In the genomic region with DNA sequence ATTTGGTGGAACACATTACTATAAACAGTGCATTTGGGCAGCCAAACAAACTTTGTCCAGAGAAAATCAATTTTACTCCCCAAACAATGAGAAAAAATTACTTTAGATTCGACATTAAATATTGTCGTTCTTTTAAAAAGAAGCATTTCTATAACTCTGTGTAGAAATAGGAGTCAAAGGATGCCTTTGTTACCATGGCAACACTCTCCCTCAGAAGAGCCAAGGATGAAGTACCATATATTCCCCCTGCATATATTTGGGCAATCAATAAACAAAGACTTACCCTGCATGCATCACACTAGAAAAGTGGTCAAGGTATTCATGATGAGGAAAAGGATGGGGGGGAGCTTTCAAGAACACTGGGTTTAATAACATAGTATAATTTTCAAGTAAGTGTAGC, we compare ENCODE assay signal across 23 mouse cellular contexts.
DNase-seq lines count a peak whose midpoint lies in the region; ATAC-seq lines count a peak whose summit lies in the region.
"Had no signal": no experiment of that assay in that cellular context is flagged by ENCODE, and none has a peak within 500 bp of the region (broad histone marks: within the 10 kb centered on the region; RNA-seq: fewer than 3 reads in every experiment).

No protein-coding gene starts in this region.

- no peaks in the 10 kb centered on the region for H3K36me3 ChIP-seq in forebrain, embryonic 14.5 days (ENCODE audit: control insufficient read depth, insufficient read depth, low read length)
- no peaks in the 10 kb centered on the region for H3K36me3 ChIP-seq in forebrain, embryonic 16.5 days (ENCODE audit: control insufficient read depth, insufficient read depth)
- no peaks in the 10 kb centered on the region for H3K36me3 ChIP-seq in midbrain, embryonic 14.5 days (ENCODE audit: control insufficient read depth, insufficient read depth, low read length)
- H3K36me3 ChIP-seq in midbrain, embryonic 13.5 days, result no peaks in the 10 kb centered on the region
- H3K36me3 ChIP-seq: embryonic facial prominence, embryonic 10.5 days; embryonic facial prominence, embryonic 12.5 days; forebrain, embryonic 15.5 days; G1E had no signal

- DNase-seq in forebrain, embryonic 14.5 days (ENCODE audit: low spot score), result peak; percentile 29
- peak; percentile 59 for DNase-seq in midbrain, embryonic 14.5 days
- DNase-seq in brain, adult 2 months (ENCODE audit: low read depth, low spot score), result peak; percentile 6
- DNase-seq in kidney, postnatal 4 days, result no peak
- DNase-seq: adrenal gland, adult 8-10 months; adrenal gland, postnatal 14 days; adrenal gland, postnatal 36 days; B cell, adult 2 months; cerebellum, adult 11-12 months; cerebellum, adult 2 months; cerebellum, adult 9-10 months; cerebellum, postnatal 10 days; cerebellum, postnatal 25 days had no signal

- ATAC-seq in forebrain, embryonic 14.5 days, result no peak
- no peak for ATAC-seq in forebrain, embryonic 16.5 days
- no peak for ATAC-seq in midbrain, embryonic 14.5 days (ENCODE audit: low FRiP score, low TSS enrichment)
- no peak for ATAC-seq in midbrain, embryonic 13.5 days
- ATAC-seq: activated CD4-positive, CD25-positive, alpha-beta regulatory T cell, adult 4 months; CD4-positive, CD25-positive, alpha-beta regulatory T cell, adult 4 months; forebrain, embryonic 15.5 days; Patski had no signal

- H3K27me3 ChIP-seq in forebrain, embryonic 14.5 days (replicated peaks; ENCODE audit: control insufficient read depth, insufficient read depth, low read length), result no peaks in the 10 kb centered on the region
- no peaks in the 10 kb centered on the region for H3K27me3 ChIP-seq in forebrain, embryonic 16.5 days (replicated peaks; ENCODE audit: control insufficient read depth, insufficient read depth, low read length)
- no peaks in the 10 kb centered on the region for H3K27me3 ChIP-seq in midbrain, embryonic 14.5 days (ENCODE audit: control insufficient read depth, insufficient read depth, low read length)
- H3K27me3 ChIP-seq in midbrain, embryonic 13.5 days, result no peaks in the 10 kb centered on the region
- H3K27me3 ChIP-seq: CH12.LX; embryonic facial prominence, embryonic 12.5 days; forebrain, embryonic 15.5 days; Patski had no signal

- 83% methylated on average over 2 of the region's 2 CpGs for WGBS in forebrain, embryonic 14.5 days
- 75% methylated on average over 2 of the region's 2 CpGs for WGBS in forebrain, embryonic 16.5 days
- 76% methylated on average over 2 of the region's 2 CpGs for WGBS in midbrain, embryonic 14.5 days
- WGBS in midbrain, embryonic 13.5 days, result 72% methylated on average over 2 of the region's 2 CpGs

- H3K9ac ChIP-seq in forebrain, embryonic 14.5 days (ENCODE audit: low read length), result no peak overlapping the region
- no peak overlapping the region for H3K9ac ChIP-seq in forebrain, embryonic 16.5 days (replicated peaks; ENCODE audit: low read depth, low read length)
- H3K9ac ChIP-seq in midbrain, embryonic 14.5 days (replicated peaks; ENCODE audit: low read length), result no peak overlapping the region
- H3K9ac ChIP-seq in midbrain, embryonic 13.5 days (replicated peaks), result no peak overlapping the region
- H3K9ac ChIP-seq: embryonic facial prominence, embryonic 12.5 days; forebrain, embryonic 15.5 days had no signal

- H3K4me3 ChIP-seq in forebrain, embryonic 14.5 days (ENCODE audit: low read depth, low read length), result no peak overlapping the region
- no peak overlapping the region for H3K4me3 ChIP-seq in forebrain, embryonic 16.5 days (replicated peaks; ENCODE audit: low read length)
- H3K4me3 ChIP-seq in midbrain, embryonic 14.5 days (replicated peaks; ENCODE audit: low read depth, low read length), result no peak overlapping the region
- H3K4me3 ChIP-seq in midbrain, embryonic 13.5 days (replicated peaks), result no peak overlapping the region
- H3K4me3 ChIP-seq: embryonic facial prominence, embryonic 10.5 days; embryonic facial prominence, embryonic 12.5 days; forebrain, embryonic 15.5 days had no signal

- H3K4me1 ChIP-seq in forebrain, embryonic 14.5 days (ENCODE audit: control insufficient read depth, insufficient read depth, low read length), result no peaks in the 10 kb centered on the region
- no peaks in the 10 kb centered on the region for H3K4me1 ChIP-seq in forebrain, embryonic 16.5 days (replicated peaks; ENCODE audit: control insufficient read depth, insufficient read depth, low read length)
- H3K4me1 ChIP-seq in midbrain, embryonic 14.5 days (ENCODE audit: control insufficient read depth, insufficient read depth, low read length), result no peaks in the 10 kb centered on the region
- no peaks in the 10 kb centered on the region for H3K4me1 ChIP-seq in midbrain, embryonic 13.5 days (replicated peaks)
- H3K4me1 ChIP-seq: embryonic facial prominence, embryonic 10.5 days; embryonic facial prominence, embryonic 12.5 days had no signal

- no peak overlapping the region for H3K4me2 ChIP-seq in forebrain, embryonic 14.5 days (ENCODE audit: low read length)
- no peak overlapping the region for H3K4me2 ChIP-seq in forebrain, embryonic 16.5 days (ENCODE audit: low read length)
- no peak overlapping the region for H3K4me2 ChIP-seq in midbrain, embryonic 14.5 days (ENCODE audit: low read length)
- H3K4me2 ChIP-seq in midbrain, embryonic 13.5 days (replicated peaks), result no peak overlapping the region
- H3K4me2 ChIP-seq: embryonic facial prominence, embryonic 12.5 days; forebrain, embryonic 15.5 days had no signal

- H3K27ac ChIP-seq in forebrain, embryonic 14.5 days (ENCODE audit: low read depth, low read length), result no peak overlapping the region
- H3K27ac ChIP-seq in forebrain, embryonic 16.5 days (ENCODE audit: low read length), result no peak overlapping the region
- no peak overlapping the region for H3K27ac ChIP-seq in midbrain, embryonic 14.5 days (replicated peaks; ENCODE audit: low read depth, low read length)
- H3K27ac ChIP-seq in midbrain, embryonic 13.5 days, result no peak overlapping the region
- H3K27ac ChIP-seq: embryonic facial prominence, embryonic 10.5 days; embryonic facial prominence, embryonic 12.5 days; forebrain, embryonic 15.5 days had no signal

- H3K9me3 ChIP-seq in forebrain, embryonic 14.5 days (replicated peaks; ENCODE audit: control insufficient read depth, low read length), result no peaks in the 10 kb centered on the region
- no peaks in the 10 kb centered on the region for H3K9me3 ChIP-seq in forebrain, embryonic 16.5 days (ENCODE audit: control insufficient read depth, low read length)
- H3K9me3 ChIP-seq in midbrain, embryonic 14.5 days (ENCODE audit: control insufficient read depth, low read length), result no peaks in the 10 kb centered on the region
- H3K9me3 ChIP-seq in midbrain, embryonic 13.5 days, result no peaks in the 10 kb centered on the region
- H3K9me3 ChIP-seq: embryonic facial prominence, embryonic 10.5 days; embryonic facial prominence, embryonic 12.5 days; forebrain, embryonic 15.5 days; G1E had no signal

Comparison
In these comparisons a context has a peak if more than half of its experiments do, and no peak if none do; other contexts are left out.
1. DNase-seq: peak in forebrain, embryonic 14.5 days (single experiment), midbrain, embryonic 14.5 days (single experiment) and brain, adult 2 months (single experiment); none in kidney, postnatal 4 days (0 of 2).